Mouse (Mus musculus) layer of hippocampus, adult 2 months (tissue): Measurements from ENCODE around the gene Olfr804. TPM values are rescaled to one million over a fixed set of nuclear protein-coding genes. Genes with fewer than 3 reads are reported as not detected.

Source experiments
- DNase-seq, 2 experiments: peaks; one replicate each; pipeline ENCODE4 v3.0.0; 2022; ENCODE audit warnings: low spot score in 2 of 2
- H3K27ac ChIP-seq: fragments of 200-600 bp; 2 replicates; pipeline ENCODE4 v1.8.1; 2022
- H3K4me3 ChIP-seq: fragments of 200-600 bp; 2 replicates; pipeline ENCODE4 v1.8.1; 2022; ENCODE audit warnings: mild to moderate bottlenecking
- CTCF ChIP-seq: fragments of 200-600 bp; conservative IDR thresholded peaks from 2 replicates; pipeline ENCODE4 v1.8.1; 2022; ENCODE audit warnings: antibody characterized with exemption, mild to moderate bottlenecking, moderate library complexity
- long read RNA-seq, 2 experiments: library from polyadenylated mRNA; stranded (forward); transcript quantifications; one replicate each; pipeline ENCODE4 v2.0.0; 2021; ENCODE audit warnings: borderline mapping rate in 2 of 2
- microRNA-seq, 2 experiments: library from miRNA; unstranded; fragments of <30 nt; microRNA quantifications; one replicate each; pipeline ENCODE4 v1.2.0; 2021
- total RNA-seq, 2 experiments: library from RNA; stranded (reverse); gene quantifications; 2 replicates each; pipeline ENCODE4 v1.2.3; 2021

Gene Olfr804
- total RNA-seq: not detected
- long read RNA-seq, experiment 1: 0 reads
- long read RNA-seq, experiment 2: 0 reads

GRCm38 (mm10) chr10:129702910-129703309 is at the start of gene Olfr804:
Olfr804 (plus strand) TSS chr10:129703210.
- no peak within 1 kb of the TSS for H3K4me3 ChIP-seq
- no peak within 1 kb of the TSS for H3K27ac ChIP-seq
- DNase-seq: no peak
- no peak for TF ChIP-seq CTCF

- Histone ChIP-seq H3K4me3 (no peak within 1 kb of the TSS), H3K27ac (no peak within 1 kb of the TSS)
- no peak for TF ChIP-seq CTCF
- no peak for DNase-seq
These were observed 45.6 kb upstream of the Olfr804 start, which contains the start of gene Olfr800 for GRCm38 (mm10) chr10:129657394-129657793. Olfr800 (plus strand) TSS chr10:129657694.

GRCm38 (mm10) chr10:129673765-129674164 is 29.2 kb upstream of the Olfr804 start, which contains the start of gene Olfr801:
Olfr801 (minus strand) TSS chr10:129673865.
- Histone ChIP-seq H3K27ac (no peak within 1 kb of the TSS), H3K4me3 (no peak within 1 kb of the TSS)
- no peak for DNase-seq
- no peak for TF ChIP-seq CTCF

GRCm38 (mm10) chr10:129688069-129688468 is 14.9 kb upstream of the Olfr804 start, which contains the start of gene Olfr802:
Olfr802 (minus strand) TSS chr10:129688169.
- DNase-seq: no peak
- no peak for TF ChIP-seq CTCF
- no peak within 1 kb of the TSS for H3K4me3 ChIP-seq
- no peak within 1 kb of the TSS for H3K27ac ChIP-seq

- no peak for TF ChIP-seq CTCF
- no peak for DNase-seq
- Histone ChIP-seq H3K4me3 (no peak within 1 kb of the TSS), H3K27ac (no peak within 1 kb of the TSS)
These were observed 8.8 kb upstream of the Olfr804 start, which contains the start of gene Olfr803 for GRCm38 (mm10) chr10:129694186-129694585. Olfr803 (minus strand) TSS chr10:129694286.

GRCm38 (mm10) chr10:129729275-129729674 is 26.3 kb downstream of the Olfr804 start, which contains the start of gene Olfr805:
Olfr805 (minus strand) TSS chr10:129729375.
- no peak for DNase-seq
- H3K4me3 ChIP-seq: no peak within 1 kb of the TSS
- no peak for TF ChIP-seq CTCF
- no peak within 1 kb of the TSS for H3K27ac ChIP-seq

GRCm38 (mm10) chr10:129741821-129742220 is 38.8 kb downstream of the Olfr804 start, which contains the start of gene Olfr806:
Olfr806 (minus strand) TSS chr10:129741921.
- no peak for TF ChIP-seq CTCF
- Histone ChIP-seq H3K4me3 (no peak within 1 kb of the TSS), H3K27ac (no peak within 1 kb of the TSS)
- DNase-seq: no peak

- TF ChIP-seq CTCF: no peak
- Histone ChIP-seq H3K27ac (no peak within 1 kb of the TSS), H3K4me3 (no peak within 1 kb of the TSS)
- no peak for DNase-seq
These were observed 54.7 kb downstream of the Olfr804 start, which contains the start of gene Olfr807 for GRCm38 (mm10) chr10:129757693-129758092. Olfr807 (minus strand) TSS chr10:129757793.

Small RNA genes lying within 50 kb of the gene (microRNA-seq; reads per million reads assigned to microRNA genes)
- gene Gm24485: 0 reads per million in 2 experiments

Other genes starting within 250 kb of the Olfr804 start
- not detected for gene Olfr787, start 241.3 kb upstream of the Olfr804 start, total RNA-seq
- gene Olfr788, start 232.2 kb upstream of the Olfr804 start, total RNA-seq: not detected
- gene Olfr789, start 218.5 kb upstream of the Olfr804 start, total RNA-seq: not detected
- gene Olfr790, start 204.7 kb upstream of the Olfr804 start, total RNA-seq: not detected
- not detected for gene Olfr791, start 181.4 kb upstream of the Olfr804 start, total RNA-seq
- not detected for gene Olfr792, start 164.0 kb upstream of the Olfr804 start, total RNA-seq
- not detected for gene Olfr794, start 135.6 kb upstream of the Olfr804 start, total RNA-seq
- gene Olfr796, start 90.6 kb upstream of the Olfr804 start, total RNA-seq: not detected
- gene Olfr798, start 75.3 kb upstream of the Olfr804 start, total RNA-seq: not detected
- gene Olfr799, start 65.7 kb upstream of the Olfr804 start, total RNA-seq: not detected
- not detected for gene Olfr800, start 45.5 kb upstream of the Olfr804 start, total RNA-seq
- not detected for gene Olfr801, start 29.3 kb upstream of the Olfr804 start, total RNA-seq
- gene Olfr802, start 15.0 kb upstream of the Olfr804 start, total RNA-seq: not detected
- not detected for gene Olfr803, start 8.9 kb upstream of the Olfr804 start, total RNA-seq
- gene Olfr805, start 26.2 kb downstream of the Olfr804 start, total RNA-seq: not detected
- gene Olfr806, start 38.7 kb downstream of the Olfr804 start, total RNA-seq: not detected
- not detected for gene Olfr807, start 54.6 kb downstream of the Olfr804 start, total RNA-seq
- gene Olfr808, start 62.3 kb downstream of the Olfr804 start, total RNA-seq: not detected
- gene Olfr809, start 71.4 kb downstream of the Olfr804 start, total RNA-seq: not detected
- not detected for gene Olfr810, start 91.7 kb downstream of the Olfr804 start, total RNA-seq
- not detected for gene Olfr811, start 101.2 kb downstream of the Olfr804 start, total RNA-seq
- not detected for gene Olfr812, start 142.9 kb downstream of the Olfr804 start, total RNA-seq
- gene Olfr813, start 152.2 kb downstream of the Olfr804 start, total RNA-seq: not detected
- not detected for gene Olfr814, start 176.6 kb downstream of the Olfr804 start, total RNA-seq
- not detected for gene Olfr815, start 202.7 kb downstream of the Olfr804 start, total RNA-seq
- not detected for gene Olfr816, start 212.4 kb downstream of the Olfr804 start, total RNA-seq
- not detected for gene Olfr818, start 245.9 kb downstream of the Olfr804 start, total RNA-seq